Mouse (Mus musculus): ENCODE measurements around the gene Skap2. TPM values are rescaled to one million over a fixed set of nuclear protein-coding genes. Genes with fewer than 3 reads are reported as not detected.

Gene Skap2
- polyA plus RNA-seq, 1 experiment from 2014 or later, result 78.5 TPM

- no peak overlapping the region for H3K4me2 ChIP-seq (replicated peaks; ENCODE audit: low read depth, low read length)
- ATAC-seq (peak; percentile 75), DNase-seq (ENCODE audit: low spot score) (peak; percentile 76)
- no peak for TF ChIP-seq CTCF (IDR thresholded peaks at IDR 0.05)
- no peak for TF ChIP-seq EP300 (IDR thresholded peaks at IDR 0.05)
- 29% methylated on average over 4 of the region's 4 CpGs for WGBS
- H3K9ac ChIP-seq (replicated peaks; ENCODE audit: low read depth), result no peak overlapping the region
- no peaks in the 10 kb centered on the region for H3K36me3 ChIP-seq (ENCODE audit: insufficient read depth, low read length)
- no peaks in the 10 kb centered on the region for H3K9me3 ChIP-seq (ENCODE audit: low read length)
- no peaks in the 10 kb centered on the region for H3K27me3 ChIP-seq (replicated peaks; ENCODE audit: insufficient read depth, low read length)
- H3K4me1 ChIP-seq (ENCODE audit: insufficient read depth, low read depth, low read length), result no peaks in the 10 kb centered on the region
- H3K27ac ChIP-seq (ENCODE audit: low read length), result peak overlapping the region; percentile 43; the same call in 1 of the 2 replicates
- H3K4me3 ChIP-seq (ENCODE audit: low read depth, low read length), result no peak overlapping the region
Measured at GRCm38 (mm10) chr6:51905659-51906058, 106.7 kb downstream of the Skap2 start.

- H3K4me2 ChIP-seq (replicated peaks; ENCODE audit: low read depth, low read length), result no peak overlapping the region
- ATAC-seq (no peak), DNase-seq (ENCODE audit: low spot score) (no peak)
- H3K27ac ChIP-seq (ENCODE audit: low read length), result no peak overlapping the region
- H3K27me3 ChIP-seq (replicated peaks; ENCODE audit: insufficient read depth, low read length), result no peaks in the 10 kb centered on the region
- H3K9me3 ChIP-seq (ENCODE audit: low read length), result no peaks in the 10 kb centered on the region
- no peaks in the 10 kb centered on the region for H3K36me3 ChIP-seq (ENCODE audit: insufficient read depth, low read length)
- H3K9ac ChIP-seq (replicated peaks; ENCODE audit: low read depth), result no peak overlapping the region
- TF ChIP-seq EP300 (IDR thresholded peaks at IDR 0.05) (no peak), CTCF (IDR thresholded peaks at IDR 0.05) (no peak)
- H3K4me3 ChIP-seq (ENCODE audit: low read depth, low read length), result no peak overlapping the region
- WGBS, result 74% methylated on average over 1 of the region's 1 CpGs
- H3K4me1 ChIP-seq (ENCODE audit: insufficient read depth, low read depth, low read length), result no peaks in the 10 kb centered on the region
Measured at GRCm38 (mm10) chr6:51901544-51901943, 110.8 kb downstream of the Skap2 start.

GRCm38 (mm10) chr6:51898318-51898994, 113.9 kb downstream of the Skap2 start:
- no peak overlapping the region for H3K4me3 ChIP-seq (ENCODE audit: low read depth, low read length)
- H3K36me3 ChIP-seq (ENCODE audit: insufficient read depth, low read length), result no peaks in the 10 kb centered on the region
- TF ChIP-seq CTCF (IDR thresholded peaks at IDR 0.05) (no peak), EP300 (IDR thresholded peaks at IDR 0.05) (peak; percentile 26; the same call in 1 of the 2 replicates)
- H3K4me1 ChIP-seq (ENCODE audit: insufficient read depth, low read depth, low read length), result no peaks in the 10 kb centered on the region
- ATAC-seq, result peak; percentile 33; the same call in 1 of the 2 replicates
- no peak overlapping the region for H3K4me2 ChIP-seq (replicated peaks; ENCODE audit: low read depth, low read length)
- H3K27me3 ChIP-seq (replicated peaks; ENCODE audit: insufficient read depth, low read length), result no peaks in the 10 kb centered on the region
- H3K9ac ChIP-seq (replicated peaks; ENCODE audit: low read depth), result no peak overlapping the region
- DNase-seq (ENCODE audit: low spot score), result peak; percentile 27
- no peak overlapping the region for H3K27ac ChIP-seq (ENCODE audit: low read length)
- no peaks in the 10 kb centered on the region for H3K9me3 ChIP-seq (ENCODE audit: low read length)
- 50% methylated on average over 8 of the region's 8 CpGs for WGBS

GRCm38 (mm10) chr6:51895753-51896152, 116.6 kb downstream of the Skap2 start:
- 44% methylated on average over 3 of the region's 3 CpGs for whole genome bisulfite sequencing
- no peak for ATAC-seq

GRCm38 (mm10) chr6:51894717-51895116, 117.6 kb downstream of the Skap2 start:
- Histone ChIP-seq H3K27me3 (replicated peaks; ENCODE audit: insufficient read depth, low read length) (no peaks in the 10 kb centered on the region), H3K9me3 (ENCODE audit: low read length) (no peaks in the 10 kb centered on the region), H3K4me3 (ENCODE audit: low read depth, low read length) (no peak overlapping the region), H3K4me2 (replicated peaks; ENCODE audit: low read depth, low read length) (no peak overlapping the region), H3K27ac (ENCODE audit: low read length) (no peak overlapping the region; the same call in 1 of the 2 replicates), H3K36me3 (ENCODE audit: insufficient read depth, low read length) (no peaks in the 10 kb centered on the region), H3K9ac (replicated peaks; ENCODE audit: low read depth) (no peak overlapping the region), H3K4me1 (ENCODE audit: insufficient read depth, low read depth, low read length) (peaks cover 5% of the 10 kb centered on the region; the same call in 1 of the 2 replicates)
- peak; percentile 50 for ATAC-seq
- peak; percentile 31; the same call in 1 of the 2 replicates for TF ChIP-seq EP300 (IDR thresholded peaks at IDR 0.05)
- no peak for TF ChIP-seq CTCF (IDR thresholded peaks at IDR 0.05)
- WGBS, result 43% methylated on average over 3 of the region's 3 CpGs
- peak; percentile 57 for DNase-seq (ENCODE audit: low spot score)

More at GRCm38 (mm10) chr6:51895753-51896152, 116.6 kb downstream of the Skap2 start:
- Histone ChIP-seq H3K27me3 (replicated peaks; ENCODE audit: insufficient read depth, low read length) (no peaks in the 10 kb centered on the region), H3K9me3 (ENCODE audit: low read length) (no peaks in the 10 kb centered on the region), H3K4me3 (ENCODE audit: low read depth, low read length) (no peak overlapping the region), H3K27ac (ENCODE audit: low read length) (no peak overlapping the region), H3K9ac (replicated peaks; ENCODE audit: low read depth) (no peak overlapping the region), H3K4me2 (replicated peaks; ENCODE audit: low read depth, low read length) (no peak overlapping the region), H3K36me3 (ENCODE audit: insufficient read depth, low read length) (no peaks in the 10 kb centered on the region), H3K4me1 (ENCODE audit: insufficient read depth, low read depth, low read length) (no peaks in the 10 kb centered on the region)
- no peak for DNase-seq (ENCODE audit: low spot score)
- TF ChIP-seq EP300 (IDR thresholded peaks at IDR 0.05) (no peak), CTCF (IDR thresholded peaks at IDR 0.05) (no peak)

GRCm38 (mm10) chr6:51890356-51890755, 122.0 kb downstream of the Skap2 start:
- Histone ChIP-seq H3K9me3 (ENCODE audit: low read length) (no peaks in the 10 kb centered on the region), H3K9ac (replicated peaks; ENCODE audit: low read depth) (no peak overlapping the region), H3K4me1 (ENCODE audit: insufficient read depth, low read depth, low read length) (peaks cover 12% of the 10 kb centered on the region), H3K36me3 (ENCODE audit: insufficient read depth, low read length) (no peaks in the 10 kb centered on the region), H3K27me3 (replicated peaks; ENCODE audit: insufficient read depth, low read length) (no peaks in the 10 kb centered on the region), H3K4me2 (replicated peaks; ENCODE audit: low read depth, low read length) (no peak overlapping the region), H3K27ac (ENCODE audit: low read length) (0 out of 2 replicates have a peak overlapping the region, but pooled peaks have one; percentile 2), H3K4me3 (ENCODE audit: low read depth, low read length) (no peak overlapping the region)
- DNase-seq (ENCODE audit: low spot score), result no peak
- WGBS, result 43% methylated on average over 5 of the region's 5 CpGs
- ATAC-seq, result no peak
- TF ChIP-seq EP300 (IDR thresholded peaks at IDR 0.05) (no peak), CTCF (IDR thresholded peaks at IDR 0.05) (no peak)

Data from lung, postnatal 0 days (tissue).